Mouse (Mus musculus) common myeloid progenitor, adult 5-6 weeks (primary cell): ENCODE results near the gene Parvg. TPM values are rescaled to one million over a fixed set of nuclear protein-coding genes. Genes with fewer than 3 reads are reported as not detected.

Experiments
- ATAC-seq: replicated peaks from 2 replicates; pipeline ENCODE4 v1.8.0; 2016; ENCODE audit warnings: low read depth, mild to moderate bottlenecking, moderate TSS enrichment, inconsistent platforms; ENCODE audit not compliant: poor library complexity, severe bottlenecking
- total RNA-seq: library from RNA; stranded (forward); fragments of 200-1000, 187-1606 nt; gene quantifications from 2 replicates; pipeline ENCODE4 v1.2.3, GENCODE M21; 2017

Gene Parvg
- total RNA-seq, 1 experiment from 2014 or later = 201 TPM

DNA sequence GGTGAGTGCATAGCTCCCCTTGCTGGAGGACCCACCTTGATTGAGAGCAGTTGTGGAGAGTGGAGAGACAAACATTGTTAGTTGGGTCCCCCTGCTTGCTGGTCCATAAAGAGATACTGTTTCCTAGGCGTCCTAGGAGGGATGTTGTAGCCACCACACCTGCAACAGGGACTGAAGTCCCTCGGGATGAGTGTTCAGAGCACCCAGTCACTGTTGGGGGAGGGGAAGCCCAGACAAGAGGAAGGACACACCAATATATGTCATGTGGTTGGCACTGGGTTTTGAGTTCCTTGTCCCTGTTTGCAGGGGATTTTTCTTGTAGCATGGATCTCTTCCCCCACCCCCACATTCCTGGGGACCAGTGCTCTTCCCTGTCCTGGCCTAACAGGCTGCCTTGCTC is 17.1 kb downstream of the Parvg start:
- no peak for ATAC-seq

DNA sequence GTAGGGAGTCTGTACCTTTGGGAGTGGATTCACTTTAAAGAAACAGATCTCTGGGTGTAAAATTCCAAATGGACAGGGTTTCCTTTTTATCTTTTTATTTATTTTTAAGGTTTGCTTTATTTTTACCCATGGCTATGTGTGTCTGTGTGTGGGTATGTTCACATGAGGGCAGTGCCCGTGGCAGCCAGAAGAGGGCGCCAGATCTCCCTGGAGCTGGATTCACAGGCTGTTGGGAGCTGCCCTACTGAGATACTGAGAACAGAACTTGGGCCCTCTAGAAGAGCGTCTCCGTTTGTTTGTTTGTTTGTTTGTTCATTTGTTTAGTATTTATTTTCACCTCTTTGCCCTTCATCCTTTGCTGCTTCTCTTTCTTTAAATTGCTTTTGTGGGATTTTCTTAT is 24.9 kb downstream of the Parvg start:
- no peak for ATAC-seq

DNA sequence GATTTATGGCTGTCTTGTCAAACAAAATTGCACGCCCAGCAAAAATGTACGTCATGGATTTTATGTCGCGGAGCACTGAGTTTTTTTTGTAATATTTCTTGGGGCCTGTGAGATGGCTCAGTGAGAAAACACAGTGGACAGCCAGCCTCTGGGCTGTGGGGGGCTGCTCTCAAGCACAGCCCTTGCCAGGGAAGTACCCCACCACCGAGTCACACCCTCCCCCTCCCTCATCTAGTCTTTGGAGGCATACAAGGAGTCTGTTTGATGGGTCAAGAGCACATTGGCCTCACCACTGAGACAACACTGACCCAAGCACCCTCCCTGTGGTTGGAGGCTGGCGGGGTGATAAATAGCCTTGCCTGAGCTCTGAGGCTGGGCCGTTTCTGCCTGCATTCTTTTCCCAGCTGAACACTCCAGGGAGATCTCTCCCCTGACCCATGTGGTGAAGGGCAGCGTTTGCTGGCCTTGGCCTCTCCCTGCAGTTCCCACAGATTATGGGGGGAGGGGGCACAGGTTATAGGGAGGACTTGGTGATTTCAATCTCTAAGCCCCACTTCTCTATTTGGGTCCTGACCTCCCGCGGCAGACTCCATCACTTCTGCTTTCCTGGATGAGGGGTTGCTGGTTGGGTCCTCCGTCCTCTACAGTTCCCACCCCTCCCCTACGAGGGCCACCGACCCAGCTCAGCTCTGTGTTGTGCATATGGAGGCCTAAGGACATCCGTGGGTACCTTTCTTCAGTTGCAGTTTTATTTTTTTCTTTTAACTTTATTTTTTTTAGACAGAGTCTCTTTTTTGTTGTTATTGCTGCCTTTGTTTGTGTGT is 26.3 kb downstream of the Parvg start:
- peak; percentile 71 for ATAC-seq

- ATAC-seq = peak; percentile 59
Measured at GRCm38 (mm10) chr15:84351342-84351741, 27.5 kb downstream of the Parvg start.

DNA sequence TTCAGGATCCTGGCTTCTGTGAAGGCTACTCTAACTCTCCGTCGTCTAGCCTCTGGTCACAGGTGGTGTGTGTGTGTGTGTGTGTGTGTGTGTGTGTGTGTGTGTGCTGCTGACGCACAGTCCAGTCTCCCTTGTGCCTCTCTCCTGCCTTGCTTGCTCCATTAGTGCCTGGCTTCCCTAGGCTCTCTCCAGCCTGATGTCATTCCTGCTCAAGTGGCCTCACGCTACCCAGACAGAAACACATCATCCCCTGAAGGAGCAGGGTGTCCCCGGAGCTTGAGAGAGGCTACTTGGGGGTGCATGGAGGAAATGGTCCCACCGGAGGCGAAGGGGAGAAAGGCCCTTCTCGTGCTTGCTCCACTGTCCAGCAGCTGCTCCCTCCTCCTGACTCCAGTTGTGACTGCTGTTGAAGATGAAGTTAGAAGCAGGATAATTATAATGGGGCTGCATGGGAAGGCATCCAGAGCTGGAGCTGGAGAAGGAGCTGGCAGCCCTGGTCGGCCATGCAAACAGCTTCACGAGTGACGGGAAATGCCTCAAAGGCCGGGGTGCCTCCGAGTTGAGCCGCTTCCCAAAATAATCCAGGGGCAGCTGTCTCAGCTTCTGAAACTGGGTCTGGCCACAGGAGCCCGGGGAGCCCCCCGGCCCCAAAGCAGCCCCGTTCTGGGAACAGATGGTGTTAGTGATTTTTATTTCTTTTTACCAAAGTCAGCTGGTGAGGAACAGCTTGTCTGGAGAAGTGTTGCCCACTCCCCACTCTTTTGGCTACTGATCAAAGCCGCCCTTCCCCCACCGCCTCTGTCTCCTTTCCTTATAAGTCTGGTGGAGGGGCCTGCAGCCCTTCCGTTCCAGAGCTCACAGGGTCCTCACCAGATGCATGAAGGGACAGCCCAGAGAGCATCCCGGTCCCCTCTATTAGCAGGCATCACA is 28.4 kb downstream of the Parvg start:
- ATAC-seq = no peak

- ATAC-seq = peak; percentile 42
Measured at GRCm38 (mm10) chr15:84355081-84355480, 31.3 kb downstream of the Parvg start.

DNA sequence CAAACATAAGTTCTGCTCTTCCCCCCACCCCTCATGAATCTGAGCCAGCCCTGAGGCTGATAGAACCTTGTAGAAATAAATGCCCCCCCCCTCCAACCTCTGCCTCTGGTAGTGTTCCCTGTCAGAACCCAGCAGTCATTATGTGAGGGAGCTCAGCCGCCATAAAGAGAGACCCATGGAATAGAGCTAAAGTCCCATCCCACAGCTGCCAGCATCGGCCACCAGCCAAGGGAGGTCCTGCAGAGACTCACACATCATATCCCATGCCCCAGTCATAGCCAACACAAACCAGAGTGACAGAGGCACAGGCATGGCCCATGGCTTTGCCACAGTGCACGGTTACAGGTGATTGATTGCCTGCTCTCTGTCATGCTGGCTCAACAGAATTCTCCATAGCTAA is 40.9 kb downstream of the Parvg start:
- no peak for ATAC-seq

DNA sequence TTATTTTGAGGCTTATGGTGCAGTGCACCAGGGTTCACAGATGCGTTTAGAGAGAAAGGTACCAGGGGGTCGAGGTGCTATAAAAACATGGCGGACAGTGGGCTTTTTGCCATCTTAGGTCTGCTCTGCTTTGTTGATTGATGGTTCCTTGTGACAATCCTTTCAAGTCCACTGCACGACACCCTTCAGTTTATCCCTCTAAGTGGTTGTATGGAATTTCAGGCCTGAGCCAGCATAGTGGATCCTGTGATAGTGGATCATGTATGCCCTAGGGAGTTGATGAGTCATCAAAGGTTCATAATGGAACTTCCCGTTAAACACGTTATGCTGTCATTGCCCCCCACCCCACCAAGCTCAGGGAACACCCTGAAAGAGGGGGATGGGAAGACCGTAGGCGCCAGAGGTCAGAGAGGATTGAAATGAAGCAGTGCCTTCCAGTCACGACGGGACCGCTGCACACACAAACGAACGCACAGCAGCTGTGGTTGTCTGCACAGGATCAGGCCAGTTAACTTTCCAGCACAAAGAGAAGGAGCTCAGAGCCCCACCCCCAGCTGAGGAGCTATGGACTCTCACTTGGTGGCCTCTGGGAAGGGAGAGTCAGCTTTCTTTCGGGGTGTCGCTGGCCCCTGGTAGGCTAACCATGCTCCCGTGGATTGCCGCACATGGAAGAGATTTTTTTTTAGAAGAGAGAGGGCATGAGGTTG is 42.0 kb downstream of the Parvg start:
- ATAC-seq = no peak

GRCm38 (mm10) chr15:84366574-84366989 is 42.8 kb downstream of the Parvg start:
- no peak for ATAC-seq

DNA sequence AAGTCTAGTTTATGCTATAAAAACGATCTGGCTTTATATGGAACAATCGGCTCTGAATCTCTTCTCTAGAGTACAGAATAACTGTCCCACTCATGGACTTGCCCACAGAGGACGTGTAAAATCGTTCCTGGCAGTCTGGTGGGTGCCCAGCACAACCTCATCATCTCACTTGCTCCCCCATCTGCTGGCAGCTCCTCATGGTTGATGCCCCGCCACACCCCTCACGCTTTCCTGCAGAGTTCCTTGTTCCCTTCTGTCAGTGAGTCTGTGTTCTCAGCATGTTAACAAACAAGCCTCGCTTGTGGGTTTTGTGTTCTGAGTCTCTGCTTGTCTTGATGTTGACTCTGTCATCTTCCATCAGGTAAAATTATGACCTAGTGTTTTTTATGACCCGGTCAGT is 43.6 kb downstream of the Parvg start:
- no peak for ATAC-seq

DNA sequence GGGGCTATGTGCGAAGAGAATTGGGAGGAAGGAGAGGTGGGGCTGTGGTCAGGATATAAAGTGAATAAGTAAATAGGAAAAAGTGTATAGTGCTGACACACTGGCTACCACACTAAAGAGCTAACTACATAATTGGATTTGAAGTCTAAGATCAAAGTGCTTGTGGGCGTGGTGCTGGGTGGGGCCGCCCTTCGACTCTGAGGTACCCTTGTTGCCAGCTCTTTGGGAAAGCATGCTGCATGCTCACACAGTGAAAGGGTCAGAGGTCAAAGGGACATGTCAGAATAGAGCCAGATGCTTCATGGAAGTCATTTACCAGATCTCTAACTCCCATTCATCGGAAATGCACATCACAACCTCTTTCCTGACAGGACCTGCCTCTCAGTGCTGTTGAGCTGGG is 49.0 kb downstream of the Parvg start:
- no peak for ATAC-seq

GRCm38 (mm10) chr15:84378734-84379133 is 54.9 kb downstream of the Parvg start:
- ATAC-seq = no peak

GRCm38 (mm10) chr15:84380181-84380580 is 56.4 kb downstream of the Parvg start:
- peak; percentile 77 for ATAC-seq

DNA sequence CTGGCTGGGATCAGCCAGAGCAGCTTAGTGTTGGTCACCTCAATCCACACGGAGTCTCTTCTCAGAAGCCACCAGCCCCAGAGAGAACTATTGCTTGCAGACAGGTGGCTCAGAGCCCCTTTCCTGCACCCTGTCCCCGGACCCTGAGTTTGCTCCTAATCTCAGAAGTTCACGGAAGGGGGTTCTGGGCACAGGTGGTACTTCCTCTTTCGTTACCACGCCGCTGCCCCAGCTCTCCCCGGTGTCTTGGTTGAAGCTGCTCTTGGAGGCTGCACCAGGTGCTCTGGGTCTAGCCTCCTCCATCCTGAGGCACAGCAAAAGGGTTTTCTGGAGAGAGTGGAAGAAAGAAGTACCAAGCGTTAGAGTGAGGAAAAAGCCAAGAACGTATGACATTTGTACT is 60.2 kb downstream of the Parvg start:
- ATAC-seq = no peak

- no peak for ATAC-seq
Measured at GRCm38 (mm10) chr15:84385995-84386565, 62.3 kb downstream of the Parvg start.

DNA sequence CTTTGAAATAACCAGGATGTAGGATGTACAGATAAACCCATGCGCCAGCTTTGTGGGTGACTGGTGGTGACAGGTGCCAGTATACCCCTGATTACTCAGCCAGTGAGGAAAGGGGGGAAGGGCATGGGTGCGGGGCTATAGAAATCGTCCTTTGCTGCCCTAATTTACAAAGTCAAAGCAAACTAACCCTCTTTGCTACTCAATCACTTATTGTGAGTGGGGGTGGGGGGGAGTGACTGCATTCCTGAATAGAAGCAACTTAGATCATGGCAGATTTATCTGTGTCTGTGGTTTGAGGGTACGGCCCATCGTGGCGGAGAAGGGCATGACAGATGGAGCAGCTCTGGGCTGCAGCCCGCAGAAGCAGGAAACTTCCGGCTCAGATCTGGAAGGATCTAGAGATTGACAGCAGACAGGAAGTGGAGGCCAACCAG is 64.9 kb downstream of the Parvg start:
- ATAC-seq = peak; percentile 80

DNA sequence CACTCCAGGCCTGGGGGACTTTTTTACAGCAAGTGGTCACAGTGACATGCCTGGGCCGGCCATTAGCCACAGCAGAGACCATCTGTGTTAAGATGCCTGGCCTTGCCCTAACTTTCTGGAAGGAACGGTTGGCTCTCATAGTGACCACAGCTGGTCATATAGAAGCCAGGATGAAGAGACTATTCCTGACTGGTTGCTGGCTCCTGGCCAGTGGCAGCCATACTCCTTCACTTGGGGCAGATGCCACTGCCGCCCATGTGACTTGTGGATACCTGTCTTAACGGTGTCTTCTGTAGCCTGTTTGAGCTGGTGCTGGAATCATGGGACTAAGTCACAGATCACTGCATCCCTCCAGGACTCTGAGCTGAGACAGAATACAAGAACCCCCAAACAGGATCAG is 68.3 kb downstream of the Parvg start:
- no peak for ATAC-seq
